Mouse (Mus musculus): Measurements from ENCODE around the gene Mgst2. TPM values are rescaled to one million over a fixed set of nuclear protein-coding genes. Genes with fewer than 3 reads are reported as not detected.

The Mgst2 gene
- total RNA-seq, 2 experiments from 2014 or later: 0.67 to 0.81 TPM

- DNase-seq (ENCODE audit: extremely low spot score in 1 of 2, low spot score in 2 of 2): no peak
- intact Hi-C loops (cut with DNase I): loop anchor here (5.0 kb wide), 1 partner anchor 586 kb away; no protein-coding TSS in a partner anchor
These were observed 9.0 kb upstream of the Mgst2 start for GRCm38 (mm10) chr3:51651149-51651548.

- intact Hi-C loops (cut with DNase I): loop anchor here (5.0 kb wide), 1 partner anchor 585 kb away; no protein-coding TSS in a partner anchor
- DNase-seq (ENCODE audit: extremely low spot score in 1 of 2, low spot score in 2 of 2): peak; percentile 76 to 88
These were observed 7.9 kb upstream of the Mgst2 start for GRCm38 (mm10) chr3:51652292-51652691.

- peak in 1 of 2 experiments; percentile 64 for DNase-seq (ENCODE audit: extremely low spot score in 1 of 2, low spot score in 2 of 2)
- intact Hi-C loops (cut with DNase I): loop anchor here (5.0 kb wide), 1 partner anchor 585 kb away; no protein-coding TSS in a partner anchor
These were observed 7.5 kb upstream of the Mgst2 start for GRCm38 (mm10) chr3:51652701-51653100.

- intact Hi-C loops (cut with DNase I): loop anchor here (5.0 kb wide), 1 partner anchor 583 kb away; no protein-coding TSS in a partner anchor
- DNase-seq (ENCODE audit: extremely low spot score in 1 of 2, low spot score in 2 of 2): no peak
These were observed 5.7 kb upstream of the Mgst2 start for GRCm38 (mm10) chr3:51654303-51655055.

- no peak for DNase-seq (ENCODE audit: extremely low spot score in 1 of 2, low spot score in 2 of 2)
- intact Hi-C loops (cut with DNase I): no loop called here
These were observed 745 bp upstream of the Mgst2 start for GRCm38 (mm10) chr3:51659415-51659814.

- DNase-seq (ENCODE audit: extremely low spot score in 1 of 2, low spot score in 2 of 2): no peak
- intact Hi-C loops (cut with DNase I): no loop called here
These were observed 689 bp downstream of the Mgst2 start for GRCm38 (mm10) chr3:51660821-51661276.

- intact Hi-C loops (cut with DNase I): no loop called here
- no peak for DNase-seq (ENCODE audit: extremely low spot score in 1 of 2, low spot score in 2 of 2)
These were observed 1.2 kb downstream of the Mgst2 start for GRCm38 (mm10) chr3:51661376-51661775.

GRCm38 (mm10) chr3:51661880-51662550 lies 1.9 kb downstream of the Mgst2 start:
- no peak for DNase-seq (ENCODE audit: extremely low spot score in 1 of 2, low spot score in 2 of 2)
- intact Hi-C loops (cut with DNase I): no loop called here

GRCm38 (mm10) chr3:51662557-51662956 lies 2.4 kb downstream of the Mgst2 start:
- no peak for DNase-seq (ENCODE audit: extremely low spot score in 1 of 2, low spot score in 2 of 2)
- intact Hi-C loops (cut with DNase I): no loop called here

GRCm38 (mm10) chr3:51668607-51669006 lies 8.4 kb downstream of the Mgst2 start:
- DNase-seq (ENCODE audit: extremely low spot score in 1 of 2, low spot score in 2 of 2): no peak
- intact Hi-C loops (cut with DNase I): no loop called here

GRCm38 (mm10) chr3:51670414-51671070 lies 10.4 kb downstream of the Mgst2 start:
- DNase-seq (ENCODE audit: extremely low spot score in 1 of 2, low spot score in 2 of 2): no peak
- intact Hi-C loops (cut with DNase I): no loop called here

GRCm38 (mm10) chr3:51671071-51671469 lies 10.9 kb downstream of the Mgst2 start:
- no peak for DNase-seq (ENCODE audit: extremely low spot score in 1 of 2, low spot score in 2 of 2)
- intact Hi-C loops (cut with DNase I): no loop called here

GRCm38 (mm10) chr3:51672631-51673030 lies 12.5 kb downstream of the Mgst2 start:
- intact Hi-C loops (cut with DNase I): no loop called here

GRCm38 (mm10) chr3:51673408-51674086 lies 13.4 kb downstream of the Mgst2 start:
- peak in 1 of 2 experiments; percentile 72 for DNase-seq (ENCODE audit: extremely low spot score in 1 of 2, low spot score in 2 of 2)
- intact Hi-C loops (cut with DNase I): no loop called here

More at GRCm38 (mm10) chr3:51672631-51673030, 12.5 kb downstream of the Mgst2 start:
- no peak for DNase-seq (ENCODE audit: extremely low spot score in 1 of 2, low spot score in 2 of 2)

GRCm38 (mm10) chr3:51674963-51675362 lies 14.8 kb downstream of the Mgst2 start:
- intact Hi-C loops (cut with DNase I): no loop called here
- no peak for DNase-seq (ENCODE audit: extremely low spot score in 1 of 2, low spot score in 2 of 2)

GRCm38 (mm10) chr3:51685539-51685938 lies 25.4 kb downstream of the Mgst2 start:
- intact Hi-C loops (cut with DNase I): no loop called here
- no peak for DNase-seq (ENCODE audit: extremely low spot score in 1 of 2, low spot score in 2 of 2)

- intact Hi-C loops (cut with DNase I): no loop called here
- DNase-seq (ENCODE audit: extremely low spot score in 1 of 2, low spot score in 2 of 2): no peak
These were observed 26.2 kb downstream of the Mgst2 start for GRCm38 (mm10) chr3:51686316-51686715.

GRCm38 (mm10) chr3:51686791-51687190 lies 26.6 kb downstream of the Mgst2 start:
- no peak for DNase-seq (ENCODE audit: extremely low spot score in 1 of 2, low spot score in 2 of 2)
- intact Hi-C loops (cut with DNase I): no loop called here

GRCm38 (mm10) chr3:51688725-51689124 lies 28.6 kb downstream of the Mgst2 start:
- no peak for DNase-seq (ENCODE audit: extremely low spot score in 1 of 2, low spot score in 2 of 2)
- intact Hi-C loops (cut with DNase I): no loop called here
